Mouse (Mus musculus): ENCODE measurements at regions not wholly inside any gene's neighbourhood (a gene's known extent, or its start where the extent isn't known, plus 50 kb on each side); places are given as distances from the start of the nearest gene placed in this dataset.

DNA sequence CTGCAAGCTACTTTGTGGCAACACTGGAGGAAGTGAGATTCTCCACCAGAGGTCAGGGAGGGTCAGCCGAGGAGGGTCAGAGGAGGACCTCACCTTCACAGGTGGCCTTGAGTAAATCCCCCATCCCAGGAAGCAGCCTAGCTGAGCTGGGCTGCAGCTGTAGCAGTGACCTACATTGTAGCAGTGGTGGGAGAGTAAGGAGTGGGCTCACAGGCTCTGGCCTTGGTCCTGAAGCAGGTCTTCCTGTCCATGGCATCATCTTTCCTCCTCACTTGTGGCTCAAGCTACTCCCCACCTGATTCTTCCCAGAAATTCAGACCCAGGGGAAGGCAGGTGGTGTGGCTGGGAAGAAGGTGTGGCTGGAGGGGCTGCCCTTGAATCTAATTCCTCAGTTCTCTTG, 84.3 kb downstream of the 1810013L24Rik start:
- peak; percentile 17 for DNase-seq (ENCODE audit: low spot score)

DNA sequence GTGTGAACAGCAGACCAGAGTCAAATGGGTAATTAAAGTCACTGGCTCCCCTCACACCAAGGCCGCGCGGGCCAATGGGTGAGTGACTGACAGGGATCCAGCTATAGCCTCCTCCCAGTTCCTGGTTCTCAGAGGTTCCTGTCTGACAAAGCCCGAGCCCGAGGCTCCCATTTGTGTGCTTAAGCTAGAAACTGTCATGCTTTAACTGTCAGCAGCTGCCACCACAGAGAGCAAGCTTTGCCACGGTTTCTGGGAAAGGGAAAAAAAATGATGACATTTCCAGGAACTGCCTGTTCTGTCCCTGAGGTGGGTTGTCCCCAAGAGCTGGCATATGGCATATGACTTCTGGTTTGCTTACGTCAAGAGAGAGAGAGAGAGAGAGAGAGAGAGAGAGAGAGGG, 86.2 kb downstream of the 1810013L24Rik start:
- DNase-seq (ENCODE audit: low spot score): no peak

DNA sequence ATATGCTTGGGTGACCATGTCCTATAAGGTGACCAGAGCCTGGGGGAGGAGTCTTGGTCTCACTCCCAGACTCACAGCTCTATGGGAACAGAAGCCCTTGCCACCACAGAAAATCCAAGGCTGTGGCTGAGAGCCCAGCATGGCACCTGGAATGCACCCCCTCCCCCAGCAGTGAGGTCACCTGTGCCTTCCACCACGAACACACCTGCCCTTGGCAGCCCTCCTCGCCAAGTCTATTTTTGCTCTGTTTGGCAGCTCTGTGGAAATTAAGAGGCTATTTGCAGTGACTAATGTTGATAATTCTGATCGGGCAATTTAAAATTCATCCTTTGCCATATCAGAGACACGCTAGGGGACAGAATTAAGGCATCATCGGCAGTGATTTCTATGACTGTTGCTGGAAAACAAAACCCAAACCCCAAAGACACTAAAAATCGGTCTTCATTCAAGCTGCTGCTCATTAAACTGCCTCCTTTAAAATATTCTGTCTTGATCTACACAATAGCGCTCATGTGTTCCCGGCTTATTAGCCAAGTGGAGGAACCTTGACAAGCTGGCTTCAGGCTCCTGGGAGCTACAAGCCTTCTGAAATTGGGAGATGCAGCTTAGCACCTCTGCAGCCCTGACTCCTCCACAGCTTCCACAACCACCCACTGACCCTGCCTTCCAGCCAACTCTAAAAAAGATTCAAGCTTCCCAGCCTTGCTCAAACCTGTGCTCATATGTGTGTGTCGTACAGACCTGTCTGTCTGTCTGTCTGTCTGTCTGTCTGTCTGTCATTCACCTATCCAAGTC, 89.0 kb downstream of the 1810013L24Rik start:
- no peak for DNase-seq (ENCODE audit: low spot score)

DNA sequence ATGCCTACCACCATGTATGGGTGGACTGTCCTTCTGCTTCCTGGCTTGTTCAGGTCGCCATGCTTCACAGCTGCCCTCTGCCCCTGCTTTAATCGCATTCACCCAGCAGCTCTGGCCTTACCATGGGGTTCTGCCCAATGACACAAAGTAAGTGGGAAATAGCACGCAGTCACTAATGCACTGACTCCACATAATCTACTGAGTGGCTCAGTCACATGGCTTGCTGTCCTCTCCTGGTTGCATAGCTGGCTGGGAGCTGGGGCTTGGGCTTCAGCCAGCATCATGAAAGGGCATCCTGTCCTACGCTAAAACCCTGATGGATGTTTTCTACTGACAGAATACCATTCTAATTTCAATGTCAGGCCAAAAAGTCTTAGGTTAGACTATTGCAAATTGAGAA, 94.8 kb downstream of the 1810013L24Rik start:
- no peak for DNase-seq (ENCODE audit: low spot score)

DNA sequence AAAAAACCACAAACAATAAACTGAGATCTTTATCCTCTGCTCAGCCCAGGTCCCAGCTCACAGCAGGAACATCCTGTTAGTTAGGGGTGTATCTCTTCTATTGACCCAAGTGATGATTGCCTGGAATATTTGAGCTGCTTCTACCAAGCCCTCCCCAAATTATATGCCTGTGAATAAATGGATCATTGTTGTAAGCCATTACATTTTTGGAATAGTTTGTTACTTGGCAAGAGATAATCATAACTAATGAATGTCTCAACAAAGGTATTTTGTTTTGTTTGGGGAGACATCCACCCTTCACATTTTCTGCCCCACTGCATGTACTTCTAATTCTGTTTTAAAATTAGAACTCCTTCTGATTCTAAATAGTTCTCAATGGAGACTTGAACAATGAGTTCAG, 102.1 kb downstream of the 1810013L24Rik start:
- no peak for DNase-seq (ENCODE audit: low spot score)

DNA sequence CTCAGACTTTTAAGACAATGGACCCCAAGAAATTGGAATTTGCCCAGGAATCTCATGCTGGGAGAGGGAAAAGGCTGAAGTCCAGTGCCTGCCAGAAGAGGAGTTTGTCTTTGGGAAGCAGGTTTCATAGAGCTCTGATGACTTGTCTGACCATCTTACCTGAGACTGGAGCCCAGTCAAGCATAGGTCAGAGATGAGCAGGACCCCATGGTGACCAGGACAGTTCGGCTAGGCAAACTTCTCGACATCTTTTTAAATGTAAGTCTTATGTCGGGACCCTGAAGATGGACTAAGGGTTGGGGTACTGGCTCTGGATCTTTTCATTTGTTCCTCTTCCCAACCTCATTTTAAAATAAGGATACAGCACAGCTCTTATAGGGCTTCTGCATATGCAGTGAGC, 103.2 kb downstream of the 1810013L24Rik start:
- DNase-seq (ENCODE audit: low spot score): no peak

DNA sequence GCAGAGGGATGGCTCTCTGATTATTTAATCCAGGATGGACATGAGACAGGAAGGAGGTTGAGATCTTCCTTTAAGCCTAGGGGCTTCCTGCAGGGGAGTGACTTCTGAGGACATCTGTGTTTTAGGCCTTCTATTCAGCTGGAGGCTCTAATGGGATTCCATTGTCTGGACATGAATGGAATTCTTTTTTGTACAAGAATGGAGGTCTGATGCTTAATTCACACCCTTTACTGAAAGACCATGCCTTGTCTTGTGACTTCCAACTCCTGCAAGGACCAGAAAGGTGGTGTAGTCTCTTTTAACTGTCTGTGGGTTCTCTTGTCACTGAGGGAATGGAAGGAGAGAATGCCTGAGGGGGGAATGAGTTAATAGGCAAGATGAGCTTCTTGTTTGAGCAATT, 106.5 kb downstream of the 1810013L24Rik start:
- DNase-seq (ENCODE audit: low spot score): no peak

DNA sequence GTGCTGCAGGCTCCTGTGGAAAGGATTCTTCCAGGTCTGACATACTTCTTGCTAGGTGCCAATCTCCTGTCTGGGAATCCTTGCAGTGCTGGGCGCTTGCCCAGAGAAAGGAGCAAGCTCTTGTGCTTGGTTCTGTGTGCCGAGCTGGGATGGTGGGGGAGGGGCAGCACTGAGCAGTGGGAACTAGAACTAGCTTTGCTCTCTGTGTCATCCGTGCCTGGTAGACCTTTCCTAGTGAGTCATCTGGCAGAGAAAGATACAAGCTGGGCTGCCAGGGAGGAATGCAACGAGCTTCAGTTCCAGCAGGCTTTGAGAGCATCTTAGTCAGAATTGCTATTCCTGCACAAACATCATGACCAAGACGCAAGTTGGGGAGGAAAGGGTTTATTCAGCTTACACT, 108.6 kb downstream of the 1810013L24Rik start:
- DNase-seq (ENCODE audit: low spot score): no peak

DNA sequence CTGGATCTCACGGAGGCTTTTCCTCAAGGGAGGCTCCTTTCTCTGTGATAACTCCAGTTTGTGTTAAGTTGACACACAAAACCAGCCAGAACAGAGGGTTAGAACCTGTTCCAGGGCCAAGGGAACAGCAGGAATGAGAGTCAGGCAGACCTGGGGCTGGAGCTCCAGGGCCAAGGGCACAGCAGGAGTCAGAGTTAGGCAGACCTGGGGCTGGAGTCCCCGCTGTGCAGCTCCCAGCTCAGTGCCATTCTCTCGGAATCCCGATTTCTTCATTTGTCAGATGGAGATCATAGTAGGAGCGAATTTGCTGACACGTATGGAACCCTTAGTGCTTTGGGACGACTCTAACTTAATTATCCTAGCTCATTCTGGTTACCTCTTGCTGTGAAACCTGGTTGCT, 109.2 kb downstream of the 1810013L24Rik start:
- no peak for DNase-seq (ENCODE audit: low spot score)

DNA sequence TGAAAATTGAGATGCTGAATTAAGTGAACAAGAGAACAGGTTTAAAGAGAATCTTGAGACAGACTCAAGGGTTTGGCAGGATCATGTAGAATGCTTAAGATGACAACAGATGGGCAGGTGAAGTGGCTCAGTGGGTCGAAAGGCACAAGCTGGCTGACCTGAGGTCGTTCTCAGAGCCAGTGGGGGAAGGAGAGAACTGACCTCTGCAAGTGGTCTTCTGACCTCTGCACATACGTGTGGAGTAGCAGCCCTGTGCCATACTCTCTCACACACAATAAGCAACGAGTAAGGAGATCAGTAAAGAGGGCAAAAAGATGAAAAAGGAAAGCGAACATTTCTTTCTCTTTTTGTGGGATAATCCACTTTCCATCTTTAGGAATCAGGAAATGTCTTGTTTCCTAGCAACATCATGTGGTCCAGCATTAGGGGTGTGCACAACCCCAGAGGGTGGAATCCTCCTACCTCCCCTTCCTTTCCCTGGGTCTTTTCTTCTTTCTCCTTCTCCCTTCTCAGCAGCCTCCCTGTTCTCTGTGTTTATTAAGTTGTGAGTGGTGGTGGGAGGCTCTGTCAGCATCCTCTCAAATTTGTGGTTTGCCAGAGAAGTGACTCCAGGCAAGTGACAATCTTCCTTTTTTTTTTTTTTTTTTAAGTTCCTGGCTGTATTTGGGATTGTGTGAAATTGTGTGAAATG, 114.7 kb downstream of the 1810013L24Rik start:
- no peak for DNase-seq (ENCODE audit: low spot score)

DNA sequence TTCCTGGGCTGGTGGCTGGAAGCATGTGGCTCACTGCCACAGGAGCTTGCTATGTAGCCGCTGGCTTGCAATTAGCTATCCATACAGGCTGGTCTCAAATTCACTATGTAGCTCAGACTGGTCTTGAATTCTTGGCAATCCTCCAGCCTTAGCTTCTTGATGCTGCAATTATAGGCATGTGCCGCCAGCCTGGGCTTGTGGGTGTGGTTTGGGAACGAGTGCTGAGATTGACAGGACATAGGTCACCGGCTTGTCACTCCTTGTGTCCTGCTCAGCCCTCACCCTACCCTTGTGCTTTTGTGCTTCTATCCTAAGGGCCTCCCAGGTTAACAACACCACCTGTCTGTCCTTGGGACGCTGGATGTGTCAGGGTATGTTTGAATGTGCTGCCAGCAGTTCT, 117.9 kb downstream of the 1810013L24Rik start:
- no peak for DNase-seq (ENCODE audit: low spot score)

DNA sequence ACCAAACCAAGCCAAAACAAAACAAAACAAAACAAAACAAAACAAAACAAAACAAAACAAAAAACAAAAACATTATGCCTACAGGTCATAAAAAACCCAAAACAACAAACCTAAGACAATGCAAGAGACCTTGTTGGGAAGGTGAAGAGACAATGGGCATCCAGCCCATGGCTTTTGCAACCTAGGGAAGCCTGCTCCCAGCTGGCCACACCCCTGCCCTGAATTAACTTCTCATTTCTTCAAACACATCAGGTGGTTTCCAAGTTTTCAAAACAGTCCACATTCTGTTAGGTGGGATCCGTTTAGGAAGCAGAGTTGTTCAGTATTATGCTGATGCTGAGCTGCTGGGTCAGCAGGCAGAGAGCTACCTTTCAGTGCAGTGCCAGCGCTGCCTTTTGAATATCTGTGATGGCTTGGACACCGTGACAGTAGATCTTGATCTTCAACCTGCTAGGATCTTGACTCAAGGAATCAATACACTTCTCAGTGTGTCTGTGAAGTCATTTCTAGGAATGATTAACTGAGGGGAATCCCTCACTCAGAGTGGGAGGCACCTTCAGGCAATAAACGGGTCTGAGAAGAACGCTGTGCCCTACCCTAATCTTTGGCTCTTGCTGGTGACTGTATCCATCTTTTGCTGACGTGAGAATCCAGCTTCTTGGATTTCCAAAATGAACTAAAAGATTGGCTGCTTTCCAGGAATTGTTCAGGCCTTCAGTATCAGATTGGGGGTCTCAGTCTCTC, 121.4 kb downstream of the 1810013L24Rik start:
- DNase-seq (ENCODE audit: low spot score): no peak

DNA sequence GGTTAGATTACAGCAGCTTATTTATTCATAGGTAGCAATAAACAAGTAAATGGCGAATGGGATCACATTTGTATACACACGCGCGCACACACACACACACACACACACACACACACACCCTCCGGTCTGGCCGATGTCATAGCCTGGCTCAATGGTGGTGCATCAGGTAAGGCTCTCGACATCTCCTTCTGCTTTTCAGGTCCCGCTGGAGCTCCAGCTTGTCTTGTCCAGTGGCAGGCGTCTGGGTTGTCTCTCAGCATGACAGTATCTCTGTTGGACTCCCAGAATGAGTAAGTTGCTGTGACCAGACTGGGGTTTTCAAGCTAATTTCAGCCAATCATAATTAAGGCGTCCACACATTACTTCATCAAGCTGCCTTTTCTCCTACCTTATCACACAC, 131.8 kb downstream of the 1810013L24Rik start:
- no peak for DNase-seq (ENCODE audit: low spot score)

DNA sequence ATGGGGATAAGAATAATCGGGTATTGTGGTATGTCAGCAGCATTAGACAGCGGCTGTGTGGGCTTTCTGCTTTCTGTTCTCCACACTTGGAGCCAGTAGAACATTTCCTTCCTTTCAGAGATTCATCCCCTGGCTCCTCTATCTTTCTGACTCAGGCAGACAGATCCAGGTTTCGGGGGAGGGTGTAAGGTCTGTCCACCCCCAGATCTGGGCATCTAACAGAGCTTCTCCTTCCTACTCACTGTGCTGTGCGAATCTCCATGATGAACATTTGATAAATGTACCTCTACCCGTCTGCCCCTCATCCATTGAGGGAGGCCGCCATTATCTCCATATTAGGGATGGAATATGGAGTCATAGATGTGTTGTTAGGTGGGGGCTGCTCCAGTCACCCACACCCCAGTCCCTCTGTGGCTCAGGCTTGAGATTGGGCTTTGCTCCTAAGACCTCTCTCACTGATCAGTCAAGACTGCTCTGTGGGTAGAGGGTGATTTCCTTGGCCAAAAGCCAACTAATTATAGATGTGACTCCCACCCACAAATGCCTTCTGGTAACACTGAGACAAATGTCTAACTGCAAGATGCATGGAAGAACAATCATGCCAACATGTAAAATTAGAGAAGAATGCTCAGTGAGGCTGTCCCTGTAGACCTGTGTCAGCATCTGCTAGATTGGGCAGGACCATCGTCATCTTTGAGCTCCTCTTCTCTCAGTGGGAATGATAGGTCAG, 163.8 kb downstream of the 1810013L24Rik start:
- DNase-seq (ENCODE audit: low spot score): no peak

DNA sequence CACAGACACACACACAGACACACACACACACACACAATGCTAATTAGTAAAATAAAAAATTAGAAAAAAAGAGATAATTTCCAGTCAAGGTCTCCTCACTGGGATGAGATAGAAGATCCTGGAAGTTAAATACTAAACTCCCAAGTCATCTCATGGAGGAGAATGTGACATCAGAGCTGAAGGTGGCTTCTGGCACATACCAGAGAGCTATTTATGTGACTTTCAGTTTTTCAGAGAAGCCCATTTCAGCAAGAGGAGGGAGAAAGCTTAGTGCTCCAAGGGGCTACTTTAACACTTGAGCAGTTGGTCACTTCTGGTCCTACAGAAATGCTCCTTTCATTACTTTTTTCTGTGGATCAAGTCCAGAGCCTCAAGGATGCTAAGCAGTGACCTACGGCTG, 164.6 kb downstream of the 1810013L24Rik start:
- DNase-seq (ENCODE audit: low spot score): no peak

DNA sequence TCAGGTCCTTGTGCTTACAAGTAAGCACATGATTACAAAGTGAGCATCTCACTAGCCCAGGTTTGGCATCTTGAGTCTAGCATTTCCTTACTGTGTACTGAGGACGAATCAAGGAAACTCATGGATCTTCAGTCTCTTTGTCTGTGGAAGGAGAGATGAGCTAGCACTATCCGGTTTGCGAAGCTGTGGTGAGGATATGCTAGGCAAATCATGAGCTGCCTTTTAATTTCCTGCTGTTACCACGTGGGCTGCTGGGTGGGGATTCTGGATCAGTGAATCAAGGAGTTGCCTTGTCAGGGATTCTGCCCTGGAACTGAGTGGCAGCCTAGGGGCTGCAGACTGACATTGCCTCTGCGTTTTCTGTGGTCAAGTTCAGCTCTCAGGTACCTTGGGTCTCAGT, 167.3 kb downstream of the 1810013L24Rik start:
- DNase-seq (ENCODE audit: low spot score): no peak

DNA sequence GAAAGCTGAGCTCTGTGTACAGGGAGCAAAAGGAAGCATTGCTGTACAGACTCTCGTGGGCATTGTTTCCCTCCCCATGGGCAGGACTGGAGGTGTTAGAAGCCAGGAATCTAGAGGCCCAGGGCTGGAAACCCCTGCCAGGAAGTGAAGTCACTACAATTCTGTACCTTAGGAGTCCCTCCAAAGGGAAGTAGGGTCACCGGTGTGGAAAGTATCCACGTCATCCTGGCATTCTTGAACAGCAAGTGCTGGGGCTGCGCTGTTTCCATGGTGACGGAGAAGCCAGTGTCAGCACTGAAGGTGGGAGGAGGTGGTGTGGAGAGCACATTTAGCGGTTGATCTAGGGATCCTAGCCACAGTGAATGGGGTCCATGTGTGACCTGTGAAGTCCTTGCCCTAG, 174.1 kb downstream of the 1810013L24Rik start:
- DNase-seq (ENCODE audit: low spot score): no peak

DNA sequence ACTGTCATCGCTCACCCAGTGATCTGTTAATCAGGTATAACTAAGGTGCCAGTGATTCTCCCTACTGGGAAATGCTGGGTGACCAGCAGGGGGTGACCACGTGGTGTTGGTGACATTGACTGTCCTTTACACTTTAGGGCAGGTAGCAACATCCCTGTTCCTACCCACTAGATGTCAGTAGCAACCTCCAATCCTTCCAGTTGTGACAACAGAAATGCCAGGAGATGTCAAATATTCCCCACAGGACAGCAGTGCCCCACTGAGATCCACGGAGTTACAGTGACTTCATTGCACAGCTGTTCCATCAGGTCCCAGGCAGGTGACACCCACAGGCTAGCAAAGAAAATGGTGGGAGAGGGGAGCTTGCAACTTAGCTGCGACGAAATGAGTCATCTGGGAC, 176.0 kb downstream of the 1810013L24Rik start:
- DNase-seq (ENCODE audit: low spot score): no peak

DNA sequence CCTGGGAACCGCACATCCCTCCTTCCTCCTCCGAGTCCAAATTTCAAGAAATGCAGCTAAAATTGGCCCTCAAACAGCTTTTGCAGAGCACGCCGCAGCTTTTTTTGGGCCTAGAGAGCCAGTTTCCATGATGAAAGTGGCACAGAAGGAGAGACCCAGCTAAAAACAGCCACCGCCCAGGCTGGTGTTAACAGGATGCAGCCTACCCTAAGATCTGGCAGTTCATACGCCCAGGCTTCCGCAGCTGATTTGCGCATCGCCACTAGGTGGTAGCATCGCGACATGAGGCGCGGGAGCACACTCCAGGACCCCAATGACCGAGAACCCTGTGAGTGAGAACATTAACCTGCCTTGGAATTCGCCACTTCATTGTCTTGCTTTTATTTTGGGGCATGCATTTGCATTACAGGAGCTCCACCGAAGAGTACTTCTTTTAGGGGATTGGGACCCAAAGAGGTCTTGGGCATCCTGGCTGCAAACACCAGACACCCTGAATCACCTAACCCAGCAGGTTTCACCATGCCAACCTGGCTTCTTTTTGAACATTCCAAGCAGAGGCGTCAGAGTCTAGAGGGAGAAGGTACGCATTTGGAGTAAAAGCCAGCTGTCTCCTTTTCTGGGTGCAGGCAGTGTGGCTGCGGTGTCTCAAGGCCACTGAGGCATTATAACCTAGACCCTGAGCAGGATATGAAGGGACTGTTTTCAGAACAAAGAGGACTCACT, 179.6 kb downstream of the 1810013L24Rik start:
- peak; percentile 48 for DNase-seq (ENCODE audit: low spot score)

DNA sequence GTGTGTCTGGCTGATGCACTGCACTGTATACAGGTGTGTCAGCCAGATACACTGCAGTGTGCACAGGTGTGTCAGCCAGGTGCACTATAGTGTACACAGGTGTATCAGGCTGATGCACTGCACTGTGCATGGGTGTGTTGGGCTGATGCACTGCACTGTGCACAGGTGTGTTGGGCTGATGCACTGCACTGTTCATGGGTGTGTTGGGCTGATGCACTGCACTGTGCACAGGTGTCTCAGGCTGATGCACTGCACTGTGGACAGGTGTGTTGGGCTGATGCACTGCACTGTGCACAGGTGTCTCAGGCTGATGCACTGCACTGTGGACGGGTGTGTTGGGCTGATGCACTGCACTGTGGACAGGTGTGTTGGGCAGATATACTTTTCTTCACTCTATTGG, 181.2 kb downstream of the 1810013L24Rik start:
- DNase-seq (ENCODE audit: low spot score): no peak

DNA sequence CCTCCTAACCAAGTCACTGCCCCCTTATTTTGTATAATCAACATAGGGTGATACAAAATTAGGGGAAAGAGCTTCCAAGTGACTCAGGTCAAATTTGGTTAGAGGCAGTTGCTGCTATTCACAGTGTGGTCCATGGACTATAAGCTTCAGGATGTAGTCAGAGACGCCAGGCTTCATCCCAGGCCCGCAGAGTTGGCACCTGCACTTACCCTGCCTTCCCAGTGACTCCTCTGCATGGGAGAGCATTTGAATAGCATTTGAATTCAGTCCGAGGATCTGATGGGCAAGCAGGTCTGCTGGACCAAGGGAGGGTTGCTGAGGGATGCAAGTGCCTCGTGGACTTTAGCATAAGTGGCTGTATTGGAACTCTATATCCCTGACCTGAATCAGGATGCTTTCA, 181.8 kb downstream of the 1810013L24Rik start:
- DNase-seq (ENCODE audit: low spot score): no peak
